Mouse (Mus musculus) liver, adult (tissue): ENCODE measurements at regions not wholly inside any gene's neighbourhood (a gene's known extent, or its start where the extent isn't known, plus 50 kb on each side); places are given as distances from the start of the nearest gene placed in this dataset.

Experiments used
- GATA4 ChIP-seq: IDR thresholded peaks from 2 replicates; pipeline ENCODE4 v1.6.1; 2014; ENCODE audit warnings: mild to moderate bottlenecking, low read length; ENCODE audit not compliant: insufficient replicate concordance

- no peak for TF ChIP-seq GATA4
Measured at GRCm38 (mm10) chr15:86683081-86683480, 468.8 kb downstream of the Tbc1d22a start.

- TF ChIP-seq GATA4 = no peak
Measured at GRCm38 (mm10) chr15:86689694-86690093, 475.4 kb downstream of the Tbc1d22a start.

- TF ChIP-seq GATA4 = no peak
Measured at GRCm38 (mm10) chr15:86696806-86697205, 482.5 kb downstream of the Tbc1d22a start.

GRCm38 (mm10) chr15:86710429-86710828 is 496.2 kb downstream of the Tbc1d22a start:
- TF ChIP-seq GATA4 = no peak

GRCm38 (mm10) chr15:86718376-86718775 is 504.1 kb downstream of the Tbc1d22a start:
- TF ChIP-seq GATA4 = no peak

GRCm38 (mm10) chr15:86719088-86719487 is 504.8 kb downstream of the Tbc1d22a start:
- TF ChIP-seq GATA4 = no peak

GRCm38 (mm10) chr15:86721131-86721530 is 506.9 kb downstream of the Tbc1d22a start:
- no peak for TF ChIP-seq GATA4

- no peak for TF ChIP-seq GATA4
Measured at GRCm38 (mm10) chr15:86737945-86738344, 523.7 kb downstream of the Tbc1d22a start.

- TF ChIP-seq GATA4 = no peak
Measured at GRCm38 (mm10) chr15:86738356-86738755, 524.1 kb downstream of the Tbc1d22a start.

GRCm38 (mm10) chr15:86738776-86739175 is 524.5 kb downstream of the Tbc1d22a start:
- TF ChIP-seq GATA4 = no peak

GRCm38 (mm10) chr15:86751436-86752136 is 537.3 kb downstream of the Tbc1d22a start:
- TF ChIP-seq GATA4 = no peak

- TF ChIP-seq GATA4 = no peak
Measured at GRCm38 (mm10) chr15:86763581-86764375, 549.5 kb downstream of the Tbc1d22a start.

- TF ChIP-seq GATA4 = no peak
Measured at GRCm38 (mm10) chr15:86767623-86768022, 553.4 kb downstream of the Tbc1d22a start.

- TF ChIP-seq GATA4 = no peak
Measured at GRCm38 (mm10) chr15:86773041-86773440, 558.8 kb downstream of the Tbc1d22a start.

- TF ChIP-seq GATA4 = no peak
Measured at GRCm38 (mm10) chr15:86777998-86778397, 563.7 kb downstream of the Tbc1d22a start.

GRCm38 (mm10) chr15:86781160-86781559 is 566.9 kb downstream of the Tbc1d22a start:
- TF ChIP-seq GATA4 = no peak
